Mouse (Mus musculus) yolk sac, embryonic 10.5 days (tissue): ENCODE results near the gene Setd2.

Experiments used
- DNase-seq: peaks from one replicate; pipeline ENCODE4 v3.0.0-alpha.2; 2017; ENCODE audit warnings: low spot score

The Setd2 gene

GRCm38 (mm10) chr9:110532538-110533291, at the start of gene Setd2:
Gene Setd2, plus strand, starts transcription at chr9:110532597.
- no peak for DNase-seq

DNA sequence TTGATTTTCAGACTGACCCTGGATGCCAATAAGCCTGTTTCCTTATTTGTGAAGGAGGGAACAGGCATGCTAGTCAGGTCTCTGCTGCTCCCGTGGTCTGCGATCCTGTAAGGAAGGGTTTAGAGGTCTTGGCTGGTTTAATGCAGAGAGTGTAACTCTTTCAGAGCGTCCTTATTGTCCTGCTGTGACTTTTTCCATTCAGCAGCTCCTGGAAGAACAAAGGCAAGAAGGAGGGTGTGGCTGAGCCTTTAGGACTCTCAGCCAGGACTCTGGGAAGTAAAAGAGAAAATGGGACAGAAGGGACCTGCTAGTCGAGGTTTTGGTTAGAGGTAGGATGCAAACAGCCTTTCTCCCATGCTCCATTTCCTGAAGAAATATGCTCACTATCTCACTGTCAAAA, 43.6 kb upstream of the Setd2 start:
- no peak for DNase-seq

- no peak for DNase-seq
These were observed 41.5 kb upstream of the Setd2 start for GRCm38 (mm10) chr9:110490913-110491312.

DNA sequence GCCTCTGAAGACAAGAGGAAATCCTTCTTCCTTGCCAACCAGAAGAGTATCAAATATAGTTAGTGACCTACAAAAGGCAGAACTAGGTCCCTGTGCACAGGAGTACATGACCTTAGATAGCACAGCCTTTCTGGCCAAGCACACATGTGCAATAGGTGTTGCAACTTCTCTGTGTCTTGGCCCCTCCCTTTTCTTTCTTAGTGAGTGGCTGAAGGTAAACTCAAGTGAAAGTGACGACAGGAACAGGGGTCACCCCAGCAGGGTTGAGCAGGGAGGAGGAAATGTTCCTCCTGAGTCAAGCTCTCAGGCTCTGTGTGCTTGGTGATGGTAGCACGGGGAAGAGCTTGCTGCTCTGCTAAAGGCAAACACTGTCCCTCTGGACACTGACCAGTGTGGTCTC, 6.7 kb upstream of the Setd2 start:
- DNase-seq: peak; percentile 4

GRCm38 (mm10) chr9:110529002-110529737, 3.2 kb upstream of the Setd2 start:
- DNase-seq: peak; percentile 33

GRCm38 (mm10) chr9:110530650-110531049, 1.7 kb upstream of the Setd2 start:
- no peak for DNase-seq

DNA sequence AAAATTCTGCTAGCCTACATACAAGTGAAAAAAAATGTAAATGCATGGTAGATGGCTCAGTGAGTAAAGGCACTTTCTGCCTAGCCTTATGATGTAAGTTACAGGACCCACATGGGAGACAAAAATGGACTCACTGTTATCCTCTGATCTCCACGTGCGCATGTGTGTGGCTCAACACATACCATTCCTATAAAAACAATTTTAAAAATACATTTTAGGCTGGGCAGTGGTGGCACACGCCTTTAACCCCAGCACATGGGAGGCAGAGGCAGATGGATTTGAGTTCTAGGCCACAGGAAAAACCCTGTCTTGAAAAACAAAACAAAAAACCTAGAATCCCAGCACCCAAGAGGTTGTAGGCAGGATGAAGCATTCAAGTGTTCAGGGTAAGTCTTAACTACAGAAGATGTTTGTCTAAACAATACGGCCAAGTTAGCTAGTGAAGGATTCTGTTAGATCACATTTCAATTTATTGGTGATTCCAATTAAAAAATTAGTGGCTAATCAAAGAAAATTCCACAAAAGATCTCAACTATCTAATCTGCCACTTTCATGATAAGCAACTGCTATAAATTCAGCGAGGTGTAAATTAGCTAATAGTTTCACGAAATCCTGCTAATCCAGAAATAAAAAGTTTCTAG, 1.1 kb upstream of the Setd2 start:
- DNase-seq: peak; percentile 3

DNA sequence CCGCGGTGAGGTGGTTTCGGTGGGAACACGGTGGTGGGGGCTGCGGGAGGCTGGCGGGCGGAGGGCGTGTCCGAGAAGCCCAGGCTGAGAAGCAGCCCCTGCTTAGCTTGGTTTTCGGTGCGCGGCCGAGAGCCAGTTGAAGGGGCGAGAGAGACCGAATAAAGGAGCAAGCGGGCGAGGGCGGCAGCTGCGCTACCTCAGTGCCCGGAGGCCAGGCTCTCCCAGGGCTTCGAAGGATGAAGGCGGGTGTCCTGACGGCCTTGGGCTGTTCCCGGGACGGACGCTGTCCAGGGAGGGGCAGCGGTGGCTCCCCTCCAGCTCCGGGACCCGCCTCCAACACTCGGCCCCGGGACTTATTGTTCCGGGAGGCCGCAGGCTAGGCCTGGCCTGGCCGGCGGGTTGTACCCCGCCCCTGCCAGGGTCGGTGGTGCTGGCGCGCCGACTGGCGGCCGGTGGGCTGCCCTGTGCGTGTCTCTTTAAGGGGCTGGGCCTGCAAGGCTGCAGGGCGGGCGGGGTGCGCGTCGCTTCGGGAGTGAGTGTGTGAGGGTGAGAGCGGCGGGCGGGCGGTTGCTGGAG, 395 bp upstream of the Setd2 start:
- peak; percentile 98 for DNase-seq

- peak; percentile 2 for DNase-seq
These were observed 1.2 kb downstream of the Setd2 start for GRCm38 (mm10) chr9:110533645-110534044.

DNA sequence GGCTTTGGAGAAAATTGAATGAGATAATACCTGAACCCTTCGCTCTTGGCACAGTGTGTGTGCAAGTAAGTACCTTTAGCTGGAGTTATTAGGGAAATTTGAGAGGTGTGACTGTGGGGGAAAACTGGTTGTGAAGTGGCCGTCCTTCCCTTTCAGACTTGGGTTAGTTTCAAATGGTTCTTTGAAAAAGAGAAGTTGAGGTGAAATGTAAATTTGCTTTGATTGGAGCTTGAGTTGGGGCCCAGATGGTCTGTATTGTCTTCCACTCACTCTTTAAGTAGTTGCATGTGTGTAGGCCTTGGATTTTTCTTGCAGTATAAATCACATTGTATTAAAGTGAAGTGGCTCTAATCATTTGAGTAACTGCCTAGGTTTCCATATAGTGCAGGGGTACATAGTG, 2.7 kb downstream of the Setd2 start:
- DNase-seq: no peak

DNA sequence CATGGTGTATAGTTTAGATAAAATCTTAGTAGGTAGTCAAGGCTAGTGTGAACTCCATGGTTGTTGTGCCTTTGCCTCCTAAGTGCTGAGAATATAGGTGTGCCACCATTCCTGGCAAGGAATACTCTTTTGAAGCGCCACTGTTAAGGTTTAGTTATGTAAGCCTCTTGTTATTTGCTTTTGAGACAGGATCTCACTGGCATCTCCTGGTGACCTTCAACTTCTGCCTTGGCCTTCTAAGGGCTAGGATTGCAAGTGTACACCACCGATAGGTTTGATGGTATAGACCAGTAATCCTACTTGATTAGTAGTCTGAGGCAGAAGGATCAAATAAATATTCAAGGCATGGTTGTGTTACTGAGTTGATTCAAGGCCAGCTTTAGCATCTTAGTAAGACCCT, 4.2 kb downstream of the Setd2 start:
- no peak for DNase-seq

GRCm38 (mm10) chr9:110538511-110538910, 6.1 kb downstream of the Setd2 start:
- DNase-seq: no peak

GRCm38 (mm10) chr9:110541988-110542387, 9.6 kb downstream of the Setd2 start:
- DNase-seq: no peak

GRCm38 (mm10) chr9:110548261-110548660, 15.9 kb downstream of the Setd2 start:
- DNase-seq: no peak

DNA sequence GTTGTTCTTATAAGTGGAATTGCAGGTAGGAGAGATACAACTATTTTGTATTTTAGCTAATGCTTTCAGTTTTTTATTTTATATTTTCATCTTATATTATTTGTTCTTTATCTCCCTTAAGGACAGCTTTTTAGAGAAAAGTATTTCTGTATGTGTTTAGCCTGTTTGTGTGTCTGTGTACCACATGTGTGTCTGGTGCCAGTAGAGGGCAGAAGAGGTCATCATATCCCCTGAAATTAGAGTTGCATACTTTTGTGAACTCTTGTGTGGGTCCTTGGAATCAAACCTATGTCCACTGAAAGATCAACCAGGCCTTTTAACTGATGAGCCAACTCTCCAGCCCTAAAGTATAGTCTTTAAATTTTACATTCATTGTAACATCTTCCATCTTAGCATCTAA, 35.9 kb downstream of the Setd2 start:
- no peak for DNase-seq

GRCm38 (mm10) chr9:110582161-110582560, 49.8 kb downstream of the Setd2 start:
- no peak for DNase-seq

- DNase-seq: no peak
These were observed 51.1 kb downstream of the Setd2 start for GRCm38 (mm10) chr9:110583521-110583920.

DNA sequence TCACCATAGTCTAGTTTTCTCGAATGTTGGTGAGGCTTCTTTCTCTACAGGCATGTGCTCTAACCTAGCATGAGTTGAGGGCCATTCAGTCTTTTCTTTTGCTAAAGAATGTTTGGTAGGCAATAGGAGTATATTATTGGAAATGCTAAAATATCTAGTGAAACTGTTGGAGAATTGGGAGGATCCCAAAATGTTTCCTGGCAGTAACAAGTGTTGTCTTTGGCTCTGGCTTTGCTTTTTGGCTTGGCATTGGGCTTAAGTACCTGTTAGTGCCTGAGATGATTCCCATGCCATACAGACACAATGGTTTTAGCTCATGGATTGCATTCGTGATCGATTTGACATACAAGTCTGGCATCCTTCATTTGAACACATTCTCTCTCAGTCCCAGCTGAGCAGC, 79.1 kb downstream of the Setd2 start:
- no peak for DNase-seq

DNA sequence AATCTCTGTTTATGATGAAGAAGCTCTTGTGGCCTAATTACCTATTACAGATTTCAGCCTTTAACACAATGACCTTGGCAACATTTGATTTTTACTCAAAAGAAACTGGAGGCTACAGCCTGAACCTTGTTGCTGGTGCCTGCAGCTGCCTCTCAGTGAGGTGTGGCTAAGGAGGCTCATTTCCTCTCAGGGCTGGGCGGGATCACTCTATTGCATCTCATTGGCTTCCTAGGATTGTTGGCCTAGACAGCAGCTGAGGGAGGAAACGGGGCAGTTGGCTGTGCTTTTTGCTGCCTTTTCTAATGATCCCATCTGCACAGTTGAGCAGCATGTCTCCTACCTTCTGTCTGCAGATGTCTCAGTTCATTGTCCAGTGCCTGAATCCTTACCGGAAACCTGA, 84.7 kb downstream of the Setd2 start:
- no peak for DNase-seq

GRCm38 (mm10) chr9:110620180-110620579, 87.8 kb downstream of the Setd2 start:
- DNase-seq: no peak

GRCm38 (mm10) chr9:110620685-110621084, 88.3 kb downstream of the Setd2 start:
- no peak for DNase-seq

DNA sequence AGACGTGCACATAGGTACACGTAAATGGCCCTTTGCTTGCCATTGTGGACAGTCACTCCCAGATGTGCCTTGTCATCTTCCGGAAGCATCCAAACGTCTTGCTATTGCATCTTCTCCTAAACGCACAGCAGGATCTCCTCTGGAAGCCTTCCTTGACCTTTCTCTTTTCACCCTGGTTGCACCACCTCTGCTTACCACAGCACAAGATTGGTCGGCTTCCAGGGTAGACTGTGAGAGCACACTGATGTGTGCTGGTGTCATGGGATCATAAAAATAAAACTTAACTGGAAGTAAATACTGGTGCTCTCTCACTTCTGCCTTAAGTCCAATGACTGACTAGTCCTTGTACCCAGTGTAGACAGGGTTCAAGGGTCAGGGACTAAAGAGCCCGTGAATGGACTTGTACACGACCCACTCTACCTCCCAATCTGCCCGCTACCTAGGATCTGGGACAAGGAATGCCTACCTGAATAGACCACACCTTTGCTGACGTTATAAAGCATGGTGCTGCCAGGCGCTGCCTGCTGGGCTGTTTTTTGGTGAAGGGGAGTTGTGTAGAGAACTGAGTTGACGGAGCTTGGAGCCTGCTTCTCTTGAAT, 90.3 kb downstream of the Setd2 start:
- no peak for DNase-seq
